Mouse (Mus musculus): ENCODE measurements around the gene Obox6.

Obox6 gene

DNA sequence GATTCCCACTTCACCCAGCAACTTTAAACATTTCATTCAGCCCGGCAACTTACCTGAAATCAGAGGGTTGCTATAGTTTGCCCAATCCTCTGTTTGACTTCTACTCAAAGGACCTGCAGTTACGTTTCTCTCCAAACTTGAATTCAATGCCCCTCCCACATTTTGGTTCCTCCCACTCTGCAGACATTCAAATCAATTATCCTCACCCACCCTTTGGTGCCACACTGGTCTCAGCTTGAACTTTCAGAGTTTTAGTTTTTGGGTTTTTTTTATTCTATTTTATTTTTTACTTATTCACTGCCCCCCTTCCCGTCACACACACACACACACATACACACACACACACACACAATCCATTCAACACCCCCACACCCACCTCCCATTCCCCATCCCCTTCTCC is at the start of gene Obox6:
Gene Obox6, minus strand, starts transcription at position 101 of the 400 bp plus-strand sequence.
- no peak for DNase-seq (ENCODE audit: low read depth, low spot score)

DNA sequence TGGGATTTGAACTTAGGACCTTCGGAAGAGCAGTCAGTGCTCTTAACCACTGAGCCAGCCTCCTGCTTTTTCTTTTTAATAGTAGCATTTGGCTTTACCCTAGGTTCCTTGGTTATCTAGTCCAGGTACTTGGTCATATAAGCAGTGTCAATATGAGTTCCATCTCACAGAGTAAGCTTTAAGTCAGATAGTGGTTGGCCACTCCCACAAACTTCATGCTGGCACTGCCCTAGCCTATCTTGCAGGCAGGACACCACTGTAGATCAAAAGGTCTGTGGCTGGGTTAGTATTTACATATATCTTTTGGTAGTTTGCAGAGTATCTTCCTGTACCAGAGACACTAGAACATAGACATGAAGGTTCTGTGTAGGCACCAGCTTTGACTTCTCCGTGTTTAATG is 44.6 kb upstream of the Obox6 start:
- DNase-seq (ENCODE audit: low read depth, low spot score): no peak

DNA sequence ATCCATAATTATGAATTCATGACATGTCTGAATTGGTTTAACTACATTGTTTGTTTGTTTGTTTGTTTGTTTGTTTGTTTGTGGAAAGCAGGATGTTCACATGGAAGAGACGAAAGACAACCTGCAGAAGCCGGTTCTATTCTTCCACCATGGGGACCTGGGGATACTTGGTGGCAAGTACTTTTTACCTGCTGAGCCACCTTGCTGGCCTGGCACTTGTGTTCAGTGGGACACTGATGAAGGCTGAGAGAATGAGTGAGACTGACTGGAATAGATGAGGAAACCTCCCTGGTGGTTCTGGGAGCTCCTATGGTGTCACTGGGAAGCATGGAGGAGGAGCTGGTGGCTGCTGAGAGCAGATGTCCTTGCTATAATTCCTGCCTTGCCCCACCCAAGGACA is 42.8 kb upstream of the Obox6 start, which contains the start of gene Crxos:
Gene Crxos, plus strand, starts transcription at position 301 of the 400 bp plus-strand sequence.
- DNase-seq (ENCODE audit: low read depth, low spot score): no peak

DNA sequence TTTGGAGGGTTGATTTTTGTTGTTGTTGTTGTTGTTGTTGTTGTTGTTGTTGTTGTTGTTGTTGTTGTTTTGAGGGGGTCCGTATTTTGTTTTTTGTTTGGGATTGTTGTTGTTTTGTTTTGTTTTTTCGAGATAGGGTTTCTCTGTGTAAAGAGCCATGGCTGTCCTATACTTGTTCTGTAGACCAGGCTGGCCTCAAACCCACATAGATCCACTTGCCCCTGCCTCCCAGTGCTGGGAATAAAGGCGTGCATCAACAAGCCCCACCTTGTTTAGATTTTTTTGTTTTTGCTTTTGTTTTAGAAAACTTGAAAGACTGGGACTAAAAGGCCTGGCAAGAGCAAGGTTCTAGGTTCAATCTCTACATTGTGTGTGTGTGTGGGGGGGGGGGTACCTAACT is 42.4 kb upstream of the Obox6 start:
- no peak for DNase-seq (ENCODE audit: low read depth, low spot score)

DNA sequence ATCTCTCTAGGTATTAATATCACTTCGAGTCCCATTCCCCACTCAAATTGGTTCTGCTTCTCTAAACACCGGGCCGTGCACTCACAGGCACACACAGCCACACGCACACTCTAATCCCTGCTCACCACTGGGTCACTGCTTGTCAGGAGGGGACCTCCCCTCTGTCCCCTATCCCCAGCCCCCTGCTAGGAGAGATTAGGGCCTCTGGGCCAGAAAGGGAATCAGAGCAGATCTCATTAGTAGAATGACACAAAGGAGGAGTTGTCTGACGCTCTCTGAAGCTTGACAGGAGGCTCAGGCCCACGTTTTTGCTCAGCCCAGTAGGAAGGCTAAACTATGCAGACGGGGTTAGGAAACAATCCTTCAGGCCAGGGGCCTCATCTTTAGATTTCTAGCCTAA is 41.9 kb upstream of the Obox6 start:
- no peak for DNase-seq (ENCODE audit: low read depth, low spot score)

DNA sequence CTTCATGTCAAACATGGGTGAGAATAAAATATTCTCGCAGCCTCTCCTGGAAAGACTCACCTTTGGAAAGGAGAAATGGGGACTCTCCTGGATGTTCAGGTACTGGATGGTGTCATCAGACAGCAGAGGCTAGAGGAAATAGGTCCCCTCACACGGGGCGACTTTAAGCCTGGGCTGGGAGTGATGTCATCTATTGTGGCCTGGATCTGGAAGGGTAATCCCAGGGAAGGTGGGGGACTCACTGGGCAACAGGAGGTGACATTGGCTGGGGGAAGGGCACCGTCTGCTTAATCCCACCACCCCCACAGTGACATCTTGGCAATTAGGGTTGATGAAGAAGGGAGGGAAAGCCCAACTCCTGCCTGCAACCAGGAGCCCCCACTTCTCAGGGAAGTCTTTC is 40.3 kb upstream of the Obox6 start, which contains the start of gene Crx:
Gene Crx, minus strand, starts transcription at position 213 of the 400 bp plus-strand sequence.
- DNase-seq (ENCODE audit: low read depth, low spot score): no peak

DNA sequence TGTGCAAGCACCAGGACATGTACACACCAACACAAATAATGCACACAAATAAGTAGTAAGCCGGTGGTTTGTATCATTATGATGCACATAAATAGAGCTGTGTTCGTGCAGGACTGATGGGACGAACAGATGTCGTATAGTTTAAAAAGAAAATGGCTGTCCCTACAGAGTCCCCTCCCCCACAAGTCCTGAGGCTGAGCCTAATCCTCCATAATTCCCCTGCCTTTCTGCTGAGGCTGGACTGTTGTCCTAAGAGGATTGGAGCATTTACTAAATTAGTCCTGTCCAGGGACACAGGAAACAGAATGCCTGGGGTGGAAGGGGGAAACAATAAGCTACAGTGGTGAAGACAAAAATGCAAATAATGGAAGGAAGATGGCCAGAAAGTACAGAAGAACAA is 24.6 kb upstream of the Obox6 start:
- DNase-seq (ENCODE audit: low read depth, low spot score): no peak

DNA sequence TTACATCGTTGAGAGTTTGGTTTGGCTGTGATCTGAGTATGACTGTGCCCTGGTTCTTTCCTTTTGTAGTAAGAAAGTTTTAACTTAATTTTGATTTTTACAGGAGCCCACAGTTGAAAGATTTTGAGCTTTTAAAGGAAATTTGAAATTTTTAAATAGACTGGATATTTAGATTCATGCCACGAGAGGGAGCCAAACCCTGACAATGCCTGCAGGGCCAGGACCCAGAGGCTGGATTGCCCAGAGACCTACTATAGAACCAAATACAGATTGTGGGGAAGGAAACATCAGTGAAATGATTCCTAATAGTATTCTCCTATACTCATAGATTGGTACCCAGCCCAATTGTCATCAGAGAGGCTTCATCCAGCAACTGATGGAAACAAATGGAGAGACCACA is 20.2 kb upstream of the Obox6 start:
- no peak for DNase-seq (ENCODE audit: low read depth, low spot score)

All from mesoderm, embryonic 11.5 days (tissue).